Mouse (Mus musculus) heart, embryonic 10.5 days (tissue): ENCODE measurements around the gene Zp1. TPM values are rescaled to one million over a fixed set of nuclear protein-coding genes. Genes with fewer than 3 reads are reported as not detected.

Experiments
- DNase-seq: peaks from one replicate; pipeline ENCODE4 v3.0.0-alpha.2; 2017; ENCODE audit warnings: low spot score
- H3K27ac ChIP-seq: fragments of 300-500 bp; sonication (generic); 2 replicates; pipeline ENCODE4 v1.5.1; 2016; ENCODE audit warnings: mild to moderate bottlenecking
- H3K27me3 ChIP-seq: fragments of 300-500 bp; sonication (generic); 2 replicates; pipeline ENCODE4 v1.6.1; 2016; ENCODE audit warnings: mild to moderate bottlenecking; ENCODE audit not compliant: poor library complexity, insufficient read depth, severe bottlenecking
- H3K36me3 ChIP-seq: fragments of 300-500 bp; sonication (generic); 2 replicates; pipeline ENCODE4 v1.6.1; 2016; ENCODE audit warnings: mild to moderate bottlenecking, moderate library complexity
- H3K4me1 ChIP-seq: fragments of 300-500 bp; sonication (generic); 2 replicates; pipeline ENCODE4 v1.6.1; 2016; ENCODE audit warnings: mild to moderate bottlenecking
- H3K4me3 ChIP-seq: fragments of 300-500 bp; sonication (generic); 2 replicates; pipeline ENCODE4 v1.5.1; 2016; ENCODE audit warnings: mild to moderate bottlenecking, moderate library complexity
- H3K9me3 ChIP-seq: fragments of 300-500 bp; sonication (generic); 2 replicates; pipeline ENCODE4 v1.6.1; 2016; ENCODE audit warnings: mild to moderate bottlenecking, moderate library complexity
- WGBS: fragments of 180-500 bp; shearing (Covaris S2); methylation state at CpG from one replicate; pipeline ENCODE4 v1.1.7; 2016; 5-methylcytosine and 5-hydroxymethylcytosine counted together
- polyA plus RNA-seq: library from polyadenylated mRNA; unstranded; fragments of >200 nt; fragmentation: Nextera tagmentation; extraction: Ambion mirVana; gene quantifications from 2 replicates; pipeline ENCODE4 v1.2.1, GENCODE M21; 2016

The Zp1 gene
- polyA plus RNA-seq, 1 experiment from 2014 or later, result not detected

DNA sequence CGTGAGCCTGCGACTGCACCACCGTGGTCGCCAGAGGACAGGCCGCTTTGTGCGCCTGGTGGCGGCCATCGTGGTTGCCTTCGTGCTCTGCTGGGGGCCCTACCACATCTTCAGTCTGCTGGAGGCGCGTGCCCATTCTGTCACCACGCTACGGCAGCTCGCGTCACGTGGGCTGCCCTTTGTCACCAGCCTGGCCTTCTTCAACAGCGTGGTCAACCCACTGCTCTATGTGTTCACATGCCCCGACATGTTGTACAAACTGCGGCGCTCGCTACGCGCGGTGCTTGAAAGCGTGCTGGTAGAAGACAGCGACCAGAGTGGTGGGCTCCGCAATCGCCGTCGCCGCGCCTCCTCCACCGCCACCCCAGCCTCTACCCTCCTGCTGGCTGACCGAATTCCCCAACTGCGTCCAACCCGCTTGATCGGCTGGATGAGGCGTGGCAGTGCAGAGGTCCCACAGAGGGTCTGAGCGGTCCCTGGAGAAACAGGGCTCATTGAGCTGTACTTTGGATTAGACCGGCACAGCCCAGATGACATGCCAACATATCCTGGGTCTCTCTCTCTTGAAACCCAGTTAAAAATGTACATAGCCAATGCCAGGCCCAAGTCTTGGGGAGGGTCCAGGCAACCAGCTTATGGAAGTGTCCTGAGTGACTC is 20.5 kb upstream of the Zp1 start:
- H3K4me3 ChIP-seq, result peak overlapping the region; percentile 58
- WGBS, result 2% methylated on average over 40 of the region's 40 CpGs
- H3K27me3 ChIP-seq, result no peaks in the 10 kb centered on the region; the same call in 1 of the 2 replicates
- peaks cover 32% of the 10 kb centered on the region for H3K4me1 ChIP-seq
- DNase-seq, result peak; percentile 80
- no peaks in the 10 kb centered on the region for H3K9me3 ChIP-seq
- peaks cover 39% of the 10 kb centered on the region for H3K36me3 ChIP-seq
- H3K27ac ChIP-seq, result peak overlapping the region; percentile 87

DNA sequence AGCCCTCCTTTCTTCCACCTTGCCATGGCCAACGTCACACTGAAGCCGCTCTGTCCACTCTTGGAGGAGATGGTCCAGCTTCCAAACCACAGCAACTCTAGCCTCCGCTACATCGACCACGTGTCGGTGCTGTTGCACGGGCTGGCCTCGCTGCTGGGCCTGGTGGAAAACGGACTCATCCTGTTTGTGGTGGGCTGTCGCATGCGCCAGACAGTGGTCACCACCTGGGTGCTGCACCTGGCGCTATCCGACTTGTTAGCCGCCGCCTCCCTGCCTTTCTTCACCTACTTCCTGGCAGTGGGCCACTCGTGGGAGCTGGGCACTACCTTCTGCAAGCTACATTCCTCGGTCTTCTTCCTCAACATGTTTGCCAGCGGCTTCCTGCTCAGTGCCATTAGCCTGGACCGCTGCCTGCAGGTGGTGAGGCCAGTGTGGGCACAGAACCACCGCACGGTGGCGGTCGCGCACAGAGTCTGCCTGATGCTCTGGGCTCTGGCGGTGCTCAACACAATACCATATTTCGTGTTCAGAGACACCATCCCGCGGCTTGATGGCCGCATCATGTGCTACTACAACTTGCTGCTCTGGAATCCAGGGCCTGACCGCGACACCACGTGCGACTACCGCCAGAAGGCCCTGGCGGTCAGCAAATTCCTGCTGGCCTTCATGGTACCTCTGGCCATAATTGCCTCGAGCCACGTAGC is 19.8 kb upstream of the Zp1 start:
- Histone ChIP-seq H3K27me3 (no peaks in the 10 kb centered on the region; the same call in 1 of the 2 replicates), H3K27ac (peak overlapping the region; percentile 87)
- 18% methylated on average over 37 of the region's 37 CpGs for WGBS

GRCm38 (mm10) chr19:10938771-10939170 is 18.3 kb upstream of the Zp1 start:
- H3K4me3 ChIP-seq, result no peak overlapping the region
- H3K27me3 ChIP-seq, result no peaks in the 10 kb centered on the region; the same call in 1 of the 2 replicates
- peaks cover 42% of the 10 kb centered on the region for H3K4me1 ChIP-seq
- WGBS, result 8% methylated on average over 3 of the region's 3 CpGs
- H3K9me3 ChIP-seq, result no peaks in the 10 kb centered on the region
- no peak overlapping the region for H3K27ac ChIP-seq
- H3K36me3 ChIP-seq, result peaks cover 19% of the 10 kb centered on the region
- DNase-seq, result no peak

More for the DNA sequence above, 19.8 kb upstream of the Zp1 start:
- Histone ChIP-seq H3K9me3 (no peaks in the 10 kb centered on the region), H3K36me3 (peaks cover 34% of the 10 kb centered on the region), H3K4me3 (peak overlapping the region; percentile 58), H3K4me1 (peaks cover 32% of the 10 kb centered on the region)
- peak; percentile 93 for DNase-seq

DNA sequence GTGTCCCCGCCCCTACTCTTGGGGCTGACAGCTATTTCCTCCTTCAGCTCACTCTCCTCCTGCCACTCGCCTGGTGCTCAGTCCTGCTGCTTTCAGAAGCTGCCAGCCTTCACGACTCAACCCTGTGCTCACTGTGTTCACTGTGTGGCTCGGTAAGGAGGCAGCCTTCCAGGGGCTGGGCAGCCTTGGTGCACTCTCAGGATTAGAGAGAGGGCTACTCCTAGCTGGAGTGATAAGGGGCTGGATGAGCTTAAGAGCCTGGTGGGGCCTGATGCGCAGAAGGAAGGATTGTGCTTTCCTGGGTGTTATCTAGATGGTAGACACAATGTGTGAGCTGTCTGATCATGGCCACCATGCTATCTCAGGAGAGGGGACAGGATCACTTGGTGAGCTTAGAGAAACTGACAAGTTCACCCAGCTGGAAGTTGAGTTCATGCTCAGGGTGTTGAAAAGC is 16.7 kb upstream of the Zp1 start, which contains the start of gene Ptgdr2:
Gene Ptgdr2, plus strand, starts transcription at position 51 of the 454 bp plus-strand sequence.
- Histone ChIP-seq H3K9me3 (no peaks in the 10 kb centered on the region), H3K27ac (no peak within 1 kb of the TSS), H3K4me3 (no peak within 1 kb of the TSS), H3K27me3 (no peaks in the 10 kb centered on the region; the same call in 1 of the 2 replicates), H3K36me3 (peaks cover 3% of the 10 kb centered on the region), H3K4me1 (peaks cover 42% of the 10 kb centered on the region)
- 14% methylated on average over 5 of the region's 5 CpGs for WGBS
- no peak for DNase-seq

DNA sequence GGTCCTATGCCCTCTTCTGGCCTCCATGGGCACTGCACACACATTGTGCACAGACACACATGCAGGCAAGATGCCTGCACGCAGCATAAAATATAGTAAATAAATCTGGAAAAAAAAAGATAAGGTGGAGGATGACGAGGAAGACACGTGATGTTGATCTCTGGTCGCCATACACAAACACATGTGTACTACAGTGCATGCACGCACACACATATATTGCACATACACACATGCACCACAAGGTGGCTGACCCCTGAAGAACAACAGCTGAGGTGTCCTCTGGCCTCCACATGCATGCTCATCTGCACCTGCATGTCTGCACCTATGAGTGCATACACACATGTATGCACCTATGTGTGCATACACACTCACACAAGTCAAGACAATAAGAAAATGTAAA is 15.6 kb upstream of the Zp1 start:
- H3K27me3 ChIP-seq, result no peaks in the 10 kb centered on the region; the same call in 1 of the 2 replicates

GRCm38 (mm10) chr19:10935029-10935428 is 14.6 kb upstream of the Zp1 start:
- Histone ChIP-seq H3K27ac (peak overlapping the region; percentile 7; the same call in 1 of the 2 replicates), H3K9me3 (no peaks in the 10 kb centered on the region), H3K4me3 (no peak overlapping the region), H3K4me1 (peaks cover 29% of the 10 kb centered on the region), H3K36me3 (no peaks in the 10 kb centered on the region), H3K27me3 (no peaks in the 10 kb centered on the region; the same call in 1 of the 2 replicates)
- 26% methylated on average over 5 of the region's 5 CpGs for WGBS
- no peak for DNase-seq

More for the DNA sequence above, 15.6 kb upstream of the Zp1 start:
- no peak overlapping the region for H3K4me3 ChIP-seq
- no peak overlapping the region for H3K27ac ChIP-seq
- no peak for DNase-seq
- H3K36me3 ChIP-seq, result no peaks in the 10 kb centered on the region
- peaks cover 39% of the 10 kb centered on the region for H3K4me1 ChIP-seq
- H3K9me3 ChIP-seq, result no peaks in the 10 kb centered on the region
- WGBS, result 87% methylated on average over 5 of the region's 5 CpGs

GRCm38 (mm10) chr19:10930641-10931040 is 10.2 kb upstream of the Zp1 start:
- 65% methylated on average over 2 of the region's 2 CpGs for WGBS
- Histone ChIP-seq H3K36me3 (no peaks in the 10 kb centered on the region), H3K9me3 (no peaks in the 10 kb centered on the region), H3K27me3 (no peaks in the 10 kb centered on the region), H3K4me1 (peaks cover 26% of the 10 kb centered on the region), H3K4me3 (no peak overlapping the region), H3K27ac (no peak overlapping the region)
- no peak for DNase-seq

GRCm38 (mm10) chr19:10926666-10927065 is 6.2 kb upstream of the Zp1 start:
- H3K36me3 ChIP-seq, result no peaks in the 10 kb centered on the region
- peaks cover 17% of the 10 kb centered on the region; the same call in 1 of the 2 replicates for H3K4me1 ChIP-seq
- peak overlapping the region; percentile 77; the same call in 1 of the 2 replicates for H3K27ac ChIP-seq
- WGBS, result 47% methylated on average over 4 of the region's 4 CpGs
- DNase-seq, result no peak
- H3K27me3 ChIP-seq, result no peaks in the 10 kb centered on the region
- H3K4me3 ChIP-seq, result no peak overlapping the region
- no peaks in the 10 kb centered on the region for H3K9me3 ChIP-seq

DNA sequence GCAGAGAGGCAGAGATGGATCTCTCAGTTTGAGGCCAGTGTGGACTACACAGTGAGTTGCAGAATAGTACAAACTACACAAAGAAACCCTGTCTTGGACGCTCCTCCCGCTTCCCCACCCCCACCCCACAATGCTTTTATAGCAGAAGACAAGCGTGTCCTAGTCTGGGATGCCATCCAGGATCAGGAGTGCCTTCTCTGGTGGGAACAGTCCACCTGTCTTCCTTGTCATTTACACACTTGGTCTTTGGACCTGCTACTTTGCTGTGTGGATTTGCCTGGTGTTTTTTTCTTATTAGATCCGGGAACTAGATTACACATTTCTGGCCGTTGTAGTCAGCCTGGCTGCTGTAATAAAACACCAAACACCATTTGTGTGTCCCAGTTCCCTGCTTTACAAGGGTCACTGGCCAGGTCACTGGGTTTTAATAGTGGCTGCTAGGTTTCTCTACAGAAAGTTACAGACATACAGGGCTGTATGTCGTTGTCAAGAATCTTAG is 5.7 kb upstream of the Zp1 start:
- DNase-seq, result no peak
- no peak overlapping the region for H3K4me3 ChIP-seq
- H3K9me3 ChIP-seq, result no peaks in the 10 kb centered on the region
- peaks cover 17% of the 10 kb centered on the region; the same call in 1 of the 2 replicates for H3K4me1 ChIP-seq
- 70% methylated on average over 6 of the region's 6 CpGs for WGBS
- H3K27ac ChIP-seq, result peak overlapping the region; percentile 77; the same call in 1 of the 2 replicates
- H3K36me3 ChIP-seq, result no peaks in the 10 kb centered on the region
- H3K27me3 ChIP-seq, result no peaks in the 10 kb centered on the region

GRCm38 (mm10) chr19:10924220-10924619 is 3.8 kb upstream of the Zp1 start:
- 55% methylated on average over 4 of the region's 4 CpGs for whole genome bisulfite sequencing
- H3K9me3 ChIP-seq, result no peaks in the 10 kb centered on the region

DNA sequence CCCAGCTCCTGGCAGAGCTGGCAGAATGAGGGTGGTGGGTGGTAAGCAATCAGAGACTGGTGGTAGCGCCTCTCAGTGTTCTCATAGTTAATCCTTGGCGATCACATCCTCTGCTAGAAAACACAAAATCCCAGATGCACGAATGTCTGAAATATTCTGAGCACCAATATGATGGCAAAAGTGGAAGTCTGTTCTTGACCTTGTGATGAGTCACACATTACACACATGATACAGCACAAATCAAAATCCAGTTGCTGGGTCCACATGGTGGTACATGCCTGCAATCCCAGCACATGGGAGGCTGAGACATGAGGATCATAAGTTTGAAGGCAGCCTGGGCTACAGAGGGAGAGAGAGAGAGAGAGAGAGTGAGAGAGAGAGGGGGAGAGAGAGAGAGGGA is 626 bp upstream of the Zp1 start:
- Histone ChIP-seq H3K4me3 (no peak overlapping the region), H3K9me3 (no peaks in the 10 kb centered on the region), H3K27me3 (peaks cover 9% of the 10 kb centered on the region; the same call in 1 of the 2 replicates), H3K27ac (no peak overlapping the region), H3K36me3 (no peaks in the 10 kb centered on the region), H3K4me1 (peaks cover 17% of the 10 kb centered on the region)
- 74% methylated on average over 3 of the region's 3 CpGs for WGBS
- no peak for DNase-seq

More at GRCm38 (mm10) chr19:10924220-10924619, 3.8 kb upstream of the Zp1 start:
- Histone ChIP-seq H3K4me1 (0 out of 2 replicates have a peak, but pooled peaks cover 17% of the 10 kb centered on the region), H3K4me3 (no peak overlapping the region), H3K27me3 (peaks cover 6% of the 10 kb centered on the region; the same call in 1 of the 2 replicates), H3K36me3 (no peaks in the 10 kb centered on the region), H3K27ac (no peak overlapping the region)
- DNase-seq, result no peak

DNA sequence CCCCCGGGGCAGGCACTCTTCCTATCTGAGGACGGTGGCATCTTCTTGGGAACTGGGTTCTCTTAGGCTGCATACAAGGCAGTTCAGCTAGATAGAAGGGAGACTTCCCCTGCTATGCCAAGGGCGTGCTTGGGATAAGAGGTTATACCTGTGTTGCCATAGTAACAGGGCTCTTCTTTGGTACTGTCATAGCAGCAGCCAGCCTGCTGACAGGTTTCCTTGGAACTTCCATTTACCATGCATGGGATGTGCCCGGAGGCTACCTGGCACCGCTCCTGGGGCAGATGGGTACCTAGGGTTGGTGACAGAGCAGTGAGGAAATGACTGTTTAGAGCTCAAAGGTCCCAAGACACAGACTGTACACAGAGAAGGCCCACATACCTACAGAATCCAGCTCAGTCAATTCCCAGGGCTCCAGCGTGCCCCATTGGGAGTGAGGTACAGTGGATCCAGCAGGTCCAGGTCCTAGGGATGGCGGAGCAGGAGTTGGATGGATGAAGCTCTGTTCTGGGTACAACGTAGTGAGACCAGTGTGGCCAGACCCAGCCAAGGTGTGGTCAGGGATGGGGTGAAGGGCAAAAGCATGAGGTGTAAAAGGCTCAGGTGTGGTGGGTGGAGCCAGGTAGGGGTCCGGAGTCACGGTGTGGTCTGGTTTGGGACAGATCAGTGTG is 2.0 kb downstream of the Zp1 start:
- no peak for DNase-seq
- Histone ChIP-seq H3K4me1 (peaks cover 26% of the 10 kb centered on the region), H3K36me3 (no peaks in the 10 kb centered on the region), H3K27me3 (peaks cover 9% of the 10 kb centered on the region; the same call in 1 of the 2 replicates), H3K4me3 (no peak overlapping the region), H3K9me3 (no peaks in the 10 kb centered on the region), H3K27ac (no peak overlapping the region)
- WGBS, result 84% methylated on average over 10 of the region's 10 CpGs
